Mouse (Mus musculus): ENCODE data around the gene Kcnj1.

The Kcnj1 gene

GRCm38 (mm10) chr9:32448766-32449165 is 76.5 kb downstream of the Kcnj1 start:
- DNase-seq (ENCODE audit: low spot score), result no peak
